Mouse (Mus musculus) left cerebral cortex, adult 2 months (tissue): ENCODE data around the gene A430078G23Rik. TPM values are rescaled to one million over a fixed set of nuclear protein-coding genes. Genes with fewer than 3 reads are reported as not detected.

ENCODE experiments used
- DNase-seq, 2 experiments: peaks; one replicate each; pipeline ENCODE4 v3.0.0; 2021 to 2022; ENCODE audit warnings: low spot score in 2 of 2, mixed read lengths in 1 of 2; ENCODE audit errors: extremely low spot score in 1 of 2
- H3K27ac ChIP-seq: fragments of 200-600 bp; 2 replicates; pipeline ENCODE4 v1.8.1; 2022
- H3K4me3 ChIP-seq: fragments of 200-600 bp; 2 replicates; pipeline ENCODE4 v1.8.1; 2022
- CTCF ChIP-seq: fragments of 200-600 bp; IDR thresholded peaks from 2 replicates; pipeline ENCODE4 v1.8.1; 2022; ENCODE audit warnings: antibody characterized with exemption, mild to moderate bottlenecking, moderate library complexity
- intact Hi-C: fragments of 180-260 bp; cut with DNase I; formaldehyde crosslinking; loops from one replicate; pipeline ENCODE4 v1.15.1; 2025
- total RNA-seq, 2 experiments: library from RNA; stranded (reverse); gene quantifications; 2 replicates each; pipeline ENCODE4 v1.2.3; 2021

The A430078G23Rik gene
- total RNA-seq, 2 experiments from 2014 or later = 0.23 TPM; not detected in 1

DNA sequence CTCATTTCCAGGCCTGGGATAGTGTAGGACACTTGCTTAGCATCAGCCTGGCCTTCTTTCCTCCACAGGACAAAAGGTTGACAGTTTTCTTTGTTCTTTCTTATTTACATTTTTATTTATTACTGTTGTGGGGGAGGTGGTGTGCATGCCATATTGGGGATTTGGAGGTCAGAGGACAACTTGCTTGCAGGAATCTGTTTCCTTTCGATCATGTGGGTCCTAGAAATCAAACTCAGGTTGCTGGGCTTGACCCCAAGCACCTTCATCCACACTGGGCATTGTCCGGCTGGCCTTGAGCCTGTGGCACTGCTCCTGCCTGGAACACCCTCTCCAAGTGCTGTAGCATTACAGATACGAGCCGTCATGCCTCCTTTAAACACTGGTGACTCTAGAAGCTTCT, 63.6 kb downstream of the A430078G23Rik start:
- DNase-seq = no peak
- intact Hi-C loops = no loop called here
- no peak overlapping the region for H3K4me3 ChIP-seq
- H3K27ac ChIP-seq = no peak overlapping the region
- TF ChIP-seq CTCF = no peak

DNA sequence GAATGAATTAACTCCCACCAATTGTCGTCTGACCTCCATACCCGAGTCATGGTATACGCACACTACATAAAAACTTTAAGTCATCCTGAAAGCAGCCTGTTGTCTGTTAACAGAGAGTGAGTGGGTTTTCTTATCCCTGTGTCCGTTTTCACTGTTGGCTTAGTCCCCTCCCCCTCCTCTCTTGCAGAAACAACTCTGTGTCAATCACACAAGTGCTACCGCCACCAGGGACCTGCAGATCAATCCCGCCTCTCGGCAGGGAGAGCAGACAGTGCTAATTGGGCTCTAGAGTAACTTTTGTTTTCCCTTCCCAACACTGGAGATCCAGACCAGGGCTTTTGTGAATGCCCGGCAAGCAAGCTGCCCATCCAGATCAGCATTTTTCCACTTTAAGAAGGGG, 64.2 kb downstream of the A430078G23Rik start:
- intact Hi-C loops = no loop called here
- Histone ChIP-seq H3K27ac (no peak overlapping the region), H3K4me3 (no peak overlapping the region)
- no peak for TF ChIP-seq CTCF
- no peak for DNase-seq

- TF ChIP-seq CTCF = no peak
- intact Hi-C loops = no loop called here
- Histone ChIP-seq H3K27ac (no peak overlapping the region), H3K4me3 (no peak overlapping the region)
- DNase-seq = no peak
Observed at GRCm38 (mm10) chr8:3418101-3418500, 64.9 kb downstream of the A430078G23Rik start.

DNA sequence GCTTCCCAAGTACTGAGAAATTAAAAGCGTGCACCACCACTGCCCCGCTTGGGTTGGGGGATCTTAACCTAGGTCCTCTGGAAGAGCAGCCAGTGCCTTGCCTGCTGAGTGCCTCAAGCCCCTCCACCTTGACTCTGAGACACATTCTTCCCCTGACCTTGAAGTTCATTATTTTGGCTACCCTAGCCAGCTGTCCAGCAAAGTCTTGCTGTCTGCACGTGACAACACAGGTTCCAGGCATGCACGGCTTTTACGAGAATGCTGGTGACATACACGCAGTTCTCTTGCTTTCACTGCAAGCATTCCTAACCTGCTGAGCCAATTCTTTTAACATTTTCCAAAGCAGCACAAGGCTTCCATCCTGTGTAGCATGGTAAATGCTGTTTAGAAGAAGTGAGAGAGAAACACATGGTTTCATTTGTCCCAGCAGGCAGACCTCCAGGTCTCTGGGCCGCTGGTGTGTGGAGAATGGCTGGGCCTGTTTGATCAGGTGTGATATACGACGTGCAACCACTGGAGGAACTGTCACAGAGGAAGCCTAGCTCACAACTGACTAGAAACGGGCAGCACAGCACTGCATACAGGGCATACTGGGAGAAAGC, 67.0 kb downstream of the A430078G23Rik start:
- Histone ChIP-seq H3K4me3 (no peak overlapping the region), H3K27ac (no peak overlapping the region)
- no peak for DNase-seq
- intact Hi-C loops = no loop called here
- TF ChIP-seq CTCF = no peak

GRCm38 (mm10) chr8:3421507-3421906, 68.3 kb downstream of the A430078G23Rik start:
- Histone ChIP-seq H3K4me3 (no peak overlapping the region), H3K27ac (no peak overlapping the region)
- no peak for DNase-seq
- intact Hi-C loops = no loop called here
- no peak for TF ChIP-seq CTCF

DNA sequence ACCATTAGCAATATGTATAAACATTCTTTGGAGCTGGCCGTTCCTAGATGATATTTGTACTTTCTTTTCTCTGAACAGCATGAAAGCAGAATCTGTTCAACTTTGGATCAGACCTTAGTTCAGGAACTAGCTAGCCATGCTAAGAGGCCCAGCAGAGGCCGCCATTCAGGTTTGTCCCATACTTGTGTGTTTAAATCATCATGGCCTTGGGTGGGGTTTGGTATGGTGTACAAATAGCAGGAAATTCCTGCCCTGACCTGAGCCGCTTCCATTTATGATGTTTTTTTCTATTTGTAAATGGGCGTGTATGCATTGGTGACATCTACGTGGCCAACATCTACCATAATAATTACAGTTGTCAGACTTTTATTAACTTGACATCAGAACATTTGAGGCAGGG, 72.0 kb downstream of the A430078G23Rik start:
- TF ChIP-seq CTCF = no peak
- DNase-seq = no peak
- intact Hi-C loops = no loop called here
- Histone ChIP-seq H3K27ac (no peak overlapping the region), H3K4me3 (no peak overlapping the region)

DNA sequence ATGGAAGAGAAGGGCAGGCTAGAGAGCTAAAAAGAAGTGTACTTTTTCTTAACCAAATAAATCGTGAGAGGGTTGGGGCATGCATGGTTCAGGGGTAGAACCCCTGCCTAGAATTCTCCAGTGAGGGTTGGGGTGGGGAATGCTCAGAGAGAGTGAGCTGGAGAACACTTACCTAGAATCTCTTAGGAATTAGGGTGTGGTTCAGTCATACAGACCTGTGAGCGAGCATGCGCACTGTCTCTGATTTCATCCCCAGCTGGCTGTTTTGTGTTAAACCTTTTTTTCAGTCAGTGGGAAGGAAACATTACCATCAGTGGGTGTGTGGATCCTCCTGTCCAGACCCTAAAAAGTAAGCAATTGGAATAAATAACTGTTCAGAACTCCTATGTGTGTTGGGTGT, 73.0 kb downstream of the A430078G23Rik start:
- no peak for TF ChIP-seq CTCF
- Histone ChIP-seq H3K4me3 (no peak overlapping the region), H3K27ac (no peak overlapping the region)
- no peak for DNase-seq
- intact Hi-C loops = no loop called here

DNA sequence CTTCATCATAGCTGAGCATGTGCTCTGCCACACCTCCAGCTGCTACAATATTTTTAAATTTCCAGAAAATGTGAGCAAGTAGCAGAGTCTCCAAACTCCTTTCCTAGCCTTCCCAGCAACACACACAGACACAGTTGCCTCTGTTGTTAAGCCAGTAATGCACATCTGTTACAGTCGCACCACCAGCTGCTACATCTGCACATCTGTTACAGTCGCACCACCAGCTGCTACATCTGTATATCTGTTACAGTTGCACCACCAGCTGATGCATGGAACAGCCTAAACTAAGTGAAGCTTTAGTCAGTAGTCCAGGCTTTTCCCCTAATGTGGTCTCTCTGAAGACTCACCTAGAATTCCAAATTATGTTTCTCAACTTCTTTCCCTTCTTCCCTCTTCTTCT, 75.2 kb downstream of the A430078G23Rik start:
- no peak for DNase-seq
- H3K27ac ChIP-seq = no peak overlapping the region
- no peak overlapping the region for H3K4me3 ChIP-seq
- TF ChIP-seq CTCF = no peak
- intact Hi-C loops = no loop called here

- Histone ChIP-seq H3K27ac (no peak overlapping the region), H3K4me3 (no peak overlapping the region)
- TF ChIP-seq CTCF = no peak
- no peak for DNase-seq
- intact Hi-C loops = no loop called here
Observed at GRCm38 (mm10) chr8:3429966-3430365, 76.8 kb downstream of the A430078G23Rik start.

DNA sequence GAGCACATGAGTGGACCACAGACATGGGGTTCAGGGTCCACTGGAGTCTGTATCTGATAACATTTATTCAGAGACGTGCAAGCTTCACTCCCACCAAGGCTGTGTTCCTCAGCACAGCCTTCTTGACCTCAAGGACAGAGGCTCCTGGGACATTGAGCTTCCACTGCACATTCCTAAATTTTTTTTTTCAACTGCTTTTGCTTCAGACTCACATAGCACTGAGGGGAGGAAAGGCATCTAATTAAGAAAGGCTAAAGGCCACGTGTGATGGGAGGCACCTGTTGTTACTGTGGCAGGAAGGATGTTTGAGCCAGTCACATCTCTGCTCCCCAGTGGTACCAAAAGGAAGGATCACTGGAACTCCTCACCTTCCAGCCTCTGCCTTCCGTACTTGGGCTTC, 77.9 kb downstream of the A430078G23Rik start:
- no peak for TF ChIP-seq CTCF
- intact Hi-C loops = no loop called here

DNA sequence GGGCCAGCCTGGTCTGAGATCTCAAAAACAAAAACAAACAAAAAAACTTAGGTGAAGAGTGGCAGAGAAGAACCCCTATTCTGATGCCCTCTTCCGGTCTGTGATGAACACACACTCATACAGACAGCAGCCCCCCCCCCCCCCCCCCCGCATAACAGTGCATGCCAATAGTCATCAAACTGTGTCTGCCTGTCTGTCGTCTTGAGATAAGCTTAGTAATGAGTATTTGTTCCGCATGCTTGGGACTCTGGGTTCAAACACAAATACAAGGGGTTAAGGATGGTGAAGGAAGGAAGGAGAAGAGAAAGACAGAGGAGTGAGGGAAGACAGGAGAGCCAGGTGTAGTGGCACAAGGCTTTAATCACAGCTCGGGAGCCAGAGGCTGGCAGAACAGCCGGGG, 83.3 kb downstream of the A430078G23Rik start:
- no peak overlapping the region for H3K27ac ChIP-seq
- H3K4me3 ChIP-seq = no peak overlapping the region
- intact Hi-C loops = no loop called here
- TF ChIP-seq CTCF = no peak
- DNase-seq = no peak

More for the DNA sequence above, 77.9 kb downstream of the A430078G23Rik start:
- no peak for DNase-seq
- no peak overlapping the region for H3K4me3 ChIP-seq
- H3K27ac ChIP-seq = no peak overlapping the region

DNA sequence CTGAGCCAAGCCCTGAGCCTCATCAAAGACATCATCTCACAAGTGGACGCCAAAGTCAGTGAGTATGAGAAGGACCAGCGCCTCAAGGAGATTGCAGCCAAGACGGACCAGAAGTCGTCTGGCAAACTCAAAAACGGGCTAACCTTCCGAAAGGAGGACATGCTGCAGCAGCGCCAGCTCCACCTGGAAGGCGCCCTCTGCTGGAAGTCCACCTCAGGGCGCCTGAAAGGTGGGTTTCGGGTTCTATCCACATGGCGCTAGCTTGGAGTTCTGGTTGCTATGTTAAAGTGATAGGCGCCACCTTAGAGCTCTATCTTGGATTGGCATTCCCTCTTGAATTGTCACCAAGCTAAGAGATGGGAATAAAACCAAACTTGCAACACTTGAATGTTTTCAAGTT, 86.3 kb downstream of the A430078G23Rik start:
- peak; percentile 44 for TF ChIP-seq CTCF

More for the DNA sequence above, 86.3 kb downstream of the A430078G23Rik start:
- Histone ChIP-seq H3K27ac (no peak overlapping the region), H3K4me3 (no peak overlapping the region)
- intact Hi-C loops = no loop called here
- no peak for DNase-seq

Other genes starting within 250 kb of the A430078G23Rik start
- gene Insr, start 73.8 kb upstream of the A430078G23Rik start, total RNA-seq = 10 to 100 TPM; 50.8 to 52.0 TPM
- 10 to 100 TPM; 47.8 to 49.3 TPM for gene Arhgef18, start 39.6 kb downstream of the A430078G23Rik start, total RNA-seq
- gene Pex11g, start 114.3 kb downstream of the A430078G23Rik start, total RNA-seq = under 1 TPM; 0.84 to 0.88 TPM
- gene Tex45, start 117.4 kb downstream of the A430078G23Rik start, total RNA-seq = under 1 TPM in 1 of 2 experiments, not detected in 1; 0.23 TPM
- 10 to 100 TPM; 32.4 to 34.8 TPM for gene Zfp358, start 139.7 kb downstream of the A430078G23Rik start, total RNA-seq
- gene Mcoln1, start 147.0 kb downstream of the A430078G23Rik start, total RNA-seq = 10 to 100 TPM; 90.6 to 96.1 TPM
- gene Pnpla6, start 162.0 kb downstream of the A430078G23Rik start, total RNA-seq = 10 to 100 TPM; 76.5 to 86.0 TPM
- not detected for gene C330021F23Rik, start 214.6 kb downstream of the A430078G23Rik start, total RNA-seq
- gene Camsap3, start 233.9 kb downstream of the A430078G23Rik start, total RNA-seq = 10 to 100 TPM; 33.6 to 35.4 TPM